Mouse (Mus musculus) forebrain, embryonic 15.5 days (tissue): Measurements from ENCODE around the gene Fndc5. TPM values are rescaled to one million over a fixed set of nuclear protein-coding genes. Genes with fewer than 3 reads are reported as not detected.

Experiments
- ATAC-seq: fragments of 200-750 bp; cut with Nextera tagmentation; replicated peaks from 2 replicates; pipeline ENCODE4 v1.8.0; 2017; ENCODE audit warnings: mild to moderate bottlenecking, moderate TSS enrichment, moderate library complexity
- H3K27ac ChIP-seq: fragments of 300-500 bp; sonication (generic); replicated peaks from 2 replicates; pipeline ENCODE4 v1.5.1; 2015; ENCODE audit warnings: mild to moderate bottlenecking, inconsistent platforms
- H3K27me3 ChIP-seq: fragments of 300-500 bp; sonication (generic); 2 replicates; pipeline ENCODE4 v1.6.1; 2015; ENCODE audit warnings: inconsistent platforms
- H3K36me3 ChIP-seq: fragments of 300-500 bp; sonication (generic); 2 replicates; pipeline ENCODE4 v1.6.1; 2015; ENCODE audit warnings: mild to moderate bottlenecking, inconsistent platforms
- H3K4me1 ChIP-seq: fragments of 300-500 bp; sonication (generic); 2 replicates; pipeline ENCODE4 v1.6.1; 2015; ENCODE audit warnings: inconsistent platforms
- H3K4me2 ChIP-seq: fragments of 300-500 bp; sonication (generic); replicated peaks from 2 replicates; pipeline ENCODE4 v1.6.1; 2015; ENCODE audit warnings: mild to moderate bottlenecking, inconsistent platforms
- H3K4me3 ChIP-seq: fragments of 300-500 bp; sonication (generic); 2 replicates; pipeline ENCODE4 v1.5.1; 2015; ENCODE audit warnings: mild to moderate bottlenecking, inconsistent platforms
- H3K9ac ChIP-seq: fragments of 300-500 bp; sonication (generic); replicated peaks from 2 replicates; pipeline ENCODE4 v1.6.1; 2015; ENCODE audit warnings: mild to moderate bottlenecking, inconsistent platforms
- H3K9me3 ChIP-seq: fragments of 300-500 bp; sonication (generic); 2 replicates; pipeline ENCODE4 v1.6.1; 2016; ENCODE audit warnings: inconsistent platforms
- WGBS: fragments of 180-500 bp; shearing (Covaris S2); methylation state at CpG from one replicate; pipeline ENCODE4 v1.1.7; 2015; ENCODE audit warnings: mixed read lengths; 5-methylcytosine and 5-hydroxymethylcytosine counted together
- polyA plus RNA-seq: library from polyadenylated mRNA; unstranded; fragments of >200 nt; fragmentation: Nextera tagmentation; extraction: Ambion mirVana; gene quantifications from 2 replicates; pipeline ENCODE4 v1.2.1, GENCODE M21; 2015

The Fndc5 gene
- polyA plus RNA-seq, 1 experiment from 2014 or later, result 2.6 TPM

DNA sequence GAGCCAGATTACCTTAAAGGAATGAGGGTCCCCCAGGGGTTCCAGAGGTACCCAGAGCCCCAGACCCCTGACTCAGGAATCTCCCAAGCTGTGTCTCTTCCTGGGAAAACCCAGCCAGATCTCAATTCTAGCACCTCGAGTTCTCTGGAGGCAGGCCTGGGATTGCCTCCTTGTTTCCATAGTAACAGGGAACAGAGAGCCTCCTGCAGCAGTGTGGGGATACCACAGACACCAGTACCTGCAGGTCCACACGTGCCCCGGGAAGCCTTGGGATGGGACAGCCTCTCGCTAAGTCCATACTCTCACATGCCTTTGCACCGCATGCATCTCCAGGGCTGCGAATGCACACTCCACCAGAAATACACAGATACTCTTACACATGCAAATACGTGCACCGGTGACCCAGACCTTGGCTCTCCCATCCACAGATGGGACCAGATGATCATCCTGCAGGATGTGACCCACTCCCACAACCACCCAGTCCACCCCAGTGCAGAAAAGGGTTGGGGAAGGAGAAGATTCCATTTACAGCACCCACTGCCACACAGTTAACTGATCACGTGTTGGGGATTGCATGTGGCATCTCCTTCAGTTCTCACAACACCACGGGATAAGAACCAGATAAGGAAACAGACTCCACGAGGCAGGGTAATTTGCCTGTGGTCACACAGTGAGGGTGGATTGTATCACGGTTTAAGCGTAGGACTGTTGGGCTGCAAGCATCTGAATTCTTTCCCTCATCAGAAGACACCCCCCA is 8.0 kb upstream of the Fndc5 start:
- Histone ChIP-seq H3K4me1 (peaks cover 50% of the 10 kb centered on the region), H3K27ac (no peak overlapping the region), H3K9me3 (no peaks in the 10 kb centered on the region), H3K27me3 (peaks cover 2% of the 10 kb centered on the region; the same call in 1 of the 2 replicates), H3K36me3 (no peaks in the 10 kb centered on the region), H3K9ac (no peak overlapping the region), H3K4me3 (no peak overlapping the region), H3K4me2 (no peak overlapping the region)
- 55% methylated on average over 13 of the region's 13 CpGs for WGBS
- ATAC-seq, result no peak; the same call in 1 of the 2 replicates

DNA sequence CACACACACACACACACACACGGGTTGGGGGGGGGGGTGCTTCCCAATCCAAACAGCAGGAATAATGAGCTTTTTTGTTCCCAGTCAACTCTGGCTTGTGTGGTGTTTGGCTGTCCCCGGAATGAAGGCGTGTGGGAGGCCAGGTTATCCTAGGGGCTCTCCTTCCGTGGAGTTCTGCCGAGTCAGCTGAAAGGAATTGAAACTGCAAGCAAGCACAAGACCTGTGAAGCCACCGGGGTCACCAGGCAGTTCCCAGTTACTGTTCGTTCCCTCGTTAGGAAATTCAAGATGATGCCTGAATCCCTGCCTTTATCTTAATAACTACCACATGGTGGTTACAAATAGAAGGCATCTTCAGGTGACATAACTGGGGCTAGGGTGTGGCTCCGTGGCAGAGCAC is 7.4 kb upstream of the Fndc5 start:
- H3K27ac ChIP-seq, result no peak overlapping the region
- H3K9me3 ChIP-seq, result no peaks in the 10 kb centered on the region
- H3K36me3 ChIP-seq, result no peaks in the 10 kb centered on the region
- 0 out of 2 replicates have a peak, but pooled peaks cover 2% of the 10 kb centered on the region for H3K27me3 ChIP-seq
- ATAC-seq, result no peak
- no peak overlapping the region for H3K4me2 ChIP-seq
- no peak overlapping the region for H3K9ac ChIP-seq
- H3K4me3 ChIP-seq, result no peak overlapping the region
- WGBS, result 39% methylated on average over 9 of the region's 9 CpGs
- H3K4me1 ChIP-seq, result peaks cover 48% of the 10 kb centered on the region

DNA sequence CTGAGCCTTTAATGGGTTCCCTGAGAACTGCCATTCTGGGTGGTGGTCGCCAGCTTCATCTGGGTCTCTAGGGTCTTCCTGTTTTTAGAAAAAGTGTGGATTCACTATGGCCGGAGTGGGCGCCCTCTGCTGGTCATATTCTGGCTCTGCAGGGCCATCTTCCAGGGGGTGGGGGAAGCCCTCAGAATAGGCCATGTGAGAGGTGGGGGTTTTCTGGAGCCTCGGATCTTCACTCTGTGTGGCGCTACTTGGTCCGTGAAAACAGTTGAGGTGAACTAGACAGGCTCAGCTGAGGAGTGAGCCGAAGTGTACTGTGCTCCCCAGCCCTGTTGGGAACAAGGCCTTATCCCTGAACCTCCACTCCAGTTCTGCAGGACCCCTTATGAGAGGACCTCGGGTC is 6.7 kb upstream of the Fndc5 start:
- peaks cover 45% of the 10 kb centered on the region for H3K4me1 ChIP-seq

DNA sequence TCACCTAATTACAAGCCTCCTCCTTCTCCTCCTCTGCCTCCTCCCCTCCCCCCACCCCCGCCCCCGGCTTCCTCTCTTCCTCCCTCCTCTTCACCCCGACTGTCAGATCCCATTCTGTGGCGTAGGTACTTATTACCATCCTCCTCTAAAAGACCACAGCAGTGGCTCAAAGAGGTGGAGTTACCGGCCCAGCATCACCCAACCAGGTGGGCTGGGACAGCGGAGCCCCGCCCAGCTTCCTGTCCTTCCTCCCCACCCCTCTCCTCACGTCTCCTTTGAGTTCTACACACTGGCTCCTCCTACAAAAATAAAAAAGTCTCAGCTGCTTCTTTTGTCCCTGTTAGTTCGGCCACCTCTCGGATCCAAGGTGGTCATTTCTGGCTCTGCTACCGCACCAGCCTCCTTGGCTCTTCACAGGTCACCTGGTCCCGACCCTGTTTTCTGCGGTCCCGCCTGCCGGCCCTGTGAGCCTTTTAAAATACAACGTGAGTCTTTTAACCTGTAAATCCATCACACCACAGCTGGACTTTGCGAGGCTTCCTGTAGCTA is 6.0 kb upstream of the Fndc5 start:
- Histone ChIP-seq H3K27me3 (peaks cover 9% of the 10 kb centered on the region), H3K9ac (no peak overlapping the region), H3K9me3 (no peaks in the 10 kb centered on the region), H3K4me2 (peak overlapping the region; percentile 14), H3K27ac (no peak overlapping the region), H3K36me3 (no peaks in the 10 kb centered on the region), H3K4me3 (peak overlapping the region; percentile 4; the same call in 1 of the 2 replicates), H3K4me1 (peaks cover 38% of the 10 kb centered on the region)
- 5% methylated on average over 17 of the region's 17 CpGs for WGBS
- ATAC-seq, result no peak

More for the DNA sequence above, 6.7 kb upstream of the Fndc5 start:
- Histone ChIP-seq H3K27me3 (peaks cover 2% of the 10 kb centered on the region; the same call in 1 of the 2 replicates), H3K9me3 (no peaks in the 10 kb centered on the region), H3K4me3 (0 out of 2 replicates have a peak overlapping the region, but pooled peaks have one; percentile 4), H3K27ac (no peak overlapping the region), H3K4me2 (peak overlapping the region; percentile 14; the same call in 1 of the 2 replicates), H3K9ac (no peak overlapping the region), H3K36me3 (no peaks in the 10 kb centered on the region)
- ATAC-seq, result peak; percentile 58
- WGBS, result 3% methylated on average over 8 of the region's 8 CpGs

DNA sequence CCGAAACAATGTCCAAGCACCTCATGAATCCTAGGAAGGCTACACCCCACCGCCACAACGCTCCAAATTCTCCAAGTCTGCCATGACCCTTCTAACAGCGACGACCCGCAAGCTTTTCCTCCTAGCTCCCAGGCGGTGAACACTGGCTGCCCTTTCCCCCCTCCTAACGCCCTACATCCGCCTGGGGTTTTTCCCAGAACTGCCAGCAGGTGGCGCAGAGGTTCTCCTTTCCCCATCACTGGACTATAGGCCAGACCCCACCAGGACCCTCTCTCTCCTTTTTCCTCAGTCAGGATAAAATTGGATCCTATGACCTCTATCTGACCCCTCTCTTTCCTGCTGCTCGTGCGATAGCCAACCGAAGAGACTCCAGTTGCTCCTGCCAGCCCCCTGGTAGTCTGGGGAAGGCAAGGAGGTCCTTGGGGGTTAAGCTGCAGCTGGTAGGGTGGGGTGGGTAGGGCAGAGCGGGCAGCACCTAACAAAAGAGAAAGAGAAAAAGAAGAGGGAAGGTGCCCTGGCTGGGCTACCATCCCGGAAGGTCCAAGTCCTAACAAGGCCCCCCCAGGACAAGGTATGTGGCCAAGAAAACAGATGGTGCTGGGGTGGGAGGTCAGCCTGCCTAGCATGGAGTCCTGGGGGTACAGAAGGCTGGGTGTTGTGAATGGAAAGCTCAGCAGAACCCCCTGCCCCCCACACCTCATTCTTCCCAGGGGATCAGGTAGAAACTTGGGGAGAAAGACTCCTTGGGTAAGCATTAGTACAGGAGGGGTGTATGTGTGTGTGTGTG is 1.8 kb upstream of the Fndc5 start:
- no peaks in the 10 kb centered on the region for H3K9me3 ChIP-seq
- peaks cover 26% of the 10 kb centered on the region for H3K4me1 ChIP-seq
- H3K36me3 ChIP-seq, result no peaks in the 10 kb centered on the region
- no peak overlapping the region for H3K4me3 ChIP-seq
- whole genome bisulfite sequencing, result 10% methylated on average over 15 of the region's 15 CpGs
- H3K27ac ChIP-seq, result no peak overlapping the region
- H3K27me3 ChIP-seq, result peaks cover 22% of the 10 kb centered on the region
- no peak for ATAC-seq
- 0 out of 2 replicates have a peak overlapping the region, but pooled peaks have one; percentile 10 for H3K9ac ChIP-seq
- peak overlapping the region; percentile 32 for H3K4me2 ChIP-seq

DNA sequence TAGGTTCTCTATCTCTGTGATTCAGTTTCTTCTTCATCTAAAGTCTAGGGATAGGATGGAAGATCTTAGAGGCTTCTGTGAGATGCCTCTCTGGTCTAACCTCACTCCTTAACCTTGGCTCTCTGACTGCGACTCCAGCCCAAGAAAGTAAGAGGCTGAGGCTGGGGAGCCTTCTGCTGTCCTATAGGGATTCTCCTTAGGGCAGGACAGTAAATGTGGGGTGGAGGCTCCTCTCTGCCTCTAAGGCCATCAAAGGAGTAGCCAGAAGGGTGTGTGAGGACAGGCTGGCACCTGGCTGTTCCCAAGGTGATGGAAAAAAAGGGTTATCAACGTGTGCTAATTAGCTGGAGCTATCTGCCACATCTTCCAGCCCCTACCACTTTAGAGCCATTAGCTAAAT is 1.2 kb upstream of the Fndc5 start:
- H3K4me3 ChIP-seq, result no peak overlapping the region
- H3K9me3 ChIP-seq, result no peaks in the 10 kb centered on the region
- no peaks in the 10 kb centered on the region for H3K36me3 ChIP-seq
- ATAC-seq, result no peak
- H3K9ac ChIP-seq, result no peak overlapping the region
- 64% methylated on average over 2 of the region's 2 CpGs for WGBS
- peaks cover 22% of the 10 kb centered on the region for H3K27me3 ChIP-seq
- 0 out of 2 replicates have a peak overlapping the region, but pooled peaks have one; percentile 5 for H3K4me2 ChIP-seq
- H3K4me1 ChIP-seq, result peaks cover 20% of the 10 kb centered on the region
- no peak overlapping the region for H3K27ac ChIP-seq

DNA sequence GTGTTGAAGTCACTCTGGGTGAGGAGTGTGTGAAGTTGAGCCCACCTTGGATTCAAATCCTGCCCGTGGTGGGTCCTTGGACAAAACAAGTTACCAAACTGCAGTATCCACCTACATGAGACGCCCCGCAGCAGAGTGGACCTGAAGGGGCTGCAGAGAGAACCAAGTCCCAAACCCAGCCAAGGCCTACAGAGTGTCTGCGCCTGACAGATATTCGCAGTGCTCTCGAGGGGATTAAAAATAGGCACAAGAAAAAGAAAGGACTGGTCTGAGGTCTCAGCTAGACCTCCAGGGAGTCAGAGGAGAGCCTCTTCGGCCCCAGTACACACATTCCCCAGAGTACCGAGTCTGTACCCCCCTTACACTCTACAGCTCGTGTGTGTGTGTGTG is 615 bp upstream of the Fndc5 start:
- ATAC-seq, result 0 out of 2 replicates have a peak, but pooled peaks have one; percentile 47
- H3K9me3 ChIP-seq, result no peaks in the 10 kb centered on the region
- peak overlapping the region; percentile 92 for H3K4me2 ChIP-seq
- H3K9ac ChIP-seq, result peak overlapping the region; percentile 67; the same call in 1 of the 2 replicates
- WGBS, result 29% methylated on average over 9 of the region's 9 CpGs
- peak overlapping the region; percentile 54 for H3K4me3 ChIP-seq
- no peak overlapping the region for H3K27ac ChIP-seq
- H3K4me1 ChIP-seq, result peaks cover 16% of the 10 kb centered on the region
- peaks cover 22% of the 10 kb centered on the region for H3K27me3 ChIP-seq
- H3K36me3 ChIP-seq, result no peaks in the 10 kb centered on the region

DNA sequence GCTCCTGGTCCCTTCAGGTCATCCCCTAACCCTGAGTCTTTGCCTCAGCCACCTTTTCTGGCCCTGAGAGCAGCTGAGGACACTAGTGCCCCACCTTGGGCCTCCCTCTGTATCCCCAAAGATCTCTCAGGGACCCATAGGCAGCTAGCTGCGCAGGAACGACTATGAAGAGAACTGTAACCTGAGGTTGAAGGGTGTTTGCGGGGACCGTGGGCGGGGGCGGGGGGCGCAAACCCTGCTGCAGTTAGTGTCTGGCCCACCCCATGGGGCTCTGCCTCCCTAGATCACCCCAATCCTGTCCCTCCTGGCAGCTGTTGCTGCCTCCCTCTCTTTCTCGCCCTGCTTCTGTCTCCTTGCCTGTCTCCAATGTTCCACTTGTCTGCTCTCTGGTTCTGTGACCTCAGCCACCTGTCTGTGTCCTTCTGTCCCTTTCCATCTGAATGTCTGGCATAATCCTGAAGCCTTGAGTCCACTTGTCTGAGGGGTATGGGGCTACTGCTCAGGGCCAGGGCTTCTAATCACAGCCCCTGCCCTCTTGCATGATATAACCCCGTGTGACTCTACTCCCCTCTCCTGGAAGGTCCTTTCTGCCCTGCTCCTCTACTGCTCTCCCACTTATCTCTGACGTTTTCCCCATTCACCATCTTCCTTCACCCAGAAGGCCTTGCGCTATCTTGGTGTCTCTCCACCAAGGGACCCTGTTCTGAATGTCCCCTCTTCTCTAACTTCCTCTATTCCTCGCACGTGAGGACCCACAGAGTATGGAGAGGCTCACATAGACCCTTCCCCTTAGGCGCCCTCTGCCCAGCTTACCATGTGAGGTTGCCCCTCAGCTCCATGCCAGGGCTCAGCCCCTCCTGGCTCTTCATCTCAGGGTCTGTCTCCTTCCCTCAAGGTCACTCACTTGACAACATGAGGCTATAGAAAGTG is 858 bp downstream of the Fndc5 start:
- H3K9me3 ChIP-seq, result no peaks in the 10 kb centered on the region
- no peak for ATAC-seq
- no peaks in the 10 kb centered on the region for H3K36me3 ChIP-seq
- 47% methylated on average over 14 of the region's 14 CpGs for WGBS
- H3K9ac ChIP-seq, result peak overlapping the region; percentile 67; the same call in 1 of the 2 replicates
- H3K27me3 ChIP-seq, result peaks cover 21% of the 10 kb centered on the region
- H3K4me1 ChIP-seq, result peaks cover 24% of the 10 kb centered on the region
- no peak overlapping the region for H3K27ac ChIP-seq
- peak overlapping the region; percentile 54 for H3K4me3 ChIP-seq
- peak overlapping the region; percentile 92 for H3K4me2 ChIP-seq

DNA sequence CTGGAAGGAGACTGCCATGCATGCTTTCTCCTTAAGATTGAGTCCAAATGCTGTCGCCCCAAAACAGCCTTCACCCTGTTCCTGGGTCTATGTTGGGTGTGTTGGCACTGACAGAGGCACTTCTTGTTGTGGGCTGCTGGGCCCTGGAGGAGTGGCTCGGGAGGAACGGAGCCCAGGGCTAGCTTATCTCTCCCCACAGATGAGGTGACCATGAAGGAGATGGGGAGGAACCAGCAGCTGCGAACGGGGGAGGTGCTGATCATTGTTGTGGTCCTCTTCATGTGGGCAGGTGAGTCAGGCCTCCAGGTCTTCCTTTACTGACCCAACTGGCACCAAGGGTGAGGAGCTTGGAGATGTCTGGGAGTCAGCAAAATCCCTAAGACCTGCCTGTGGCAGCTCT is 2.8 kb downstream of the Fndc5 start:
- peaks cover 20% of the 10 kb centered on the region for H3K27me3 ChIP-seq
- H3K9me3 ChIP-seq, result no peaks in the 10 kb centered on the region
- WGBS, result 93% methylated on average over 5 of the region's 5 CpGs
- ATAC-seq, result no peak
- no peaks in the 10 kb centered on the region for H3K36me3 ChIP-seq
- H3K4me1 ChIP-seq, result peaks cover 35% of the 10 kb centered on the region
- H3K27ac ChIP-seq, result no peak overlapping the region
- H3K4me2 ChIP-seq, result no peak overlapping the region
- H3K9ac ChIP-seq, result no peak overlapping the region
- H3K4me3 ChIP-seq, result no peak overlapping the region

DNA sequence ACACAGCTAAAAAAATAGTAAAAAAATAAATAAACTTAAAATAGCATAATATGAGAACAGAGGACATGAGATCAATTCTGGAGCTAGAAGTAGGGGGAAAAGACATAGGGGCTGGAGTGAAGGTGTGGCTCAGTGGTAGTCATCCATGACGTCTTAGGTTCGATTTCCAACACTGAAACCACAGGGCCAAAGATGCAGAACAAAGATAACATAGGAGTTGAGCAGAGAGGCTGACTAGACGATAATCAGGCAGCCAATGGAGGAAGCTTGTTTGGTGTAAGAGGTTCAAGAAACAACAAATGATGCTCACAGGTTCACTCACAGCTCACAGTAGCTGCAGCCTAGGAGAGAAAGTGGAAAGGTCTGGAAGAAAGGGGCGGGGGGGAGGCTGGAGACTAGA is 4.0 kb downstream of the Fndc5 start:
- Histone ChIP-seq H3K4me1 (peaks cover 43% of the 10 kb centered on the region), H3K27ac (no peak overlapping the region), H3K4me2 (no peak overlapping the region), H3K36me3 (no peaks in the 10 kb centered on the region), H3K9ac (no peak overlapping the region), H3K9me3 (no peaks in the 10 kb centered on the region), H3K4me3 (no peak overlapping the region), H3K27me3 (peaks cover 14% of the 10 kb centered on the region)
- 87% methylated on average over 4 of the region's 4 CpGs for WGBS
- no peak for ATAC-seq
